Mouse (Mus musculus) right cerebral cortex, adult 18-20 months (tissue): ENCODE data around the gene Inpp4b.

Experiments
- DNase-seq: peaks from one replicate; pipeline ENCODE4 v3.0.0; 2022; ENCODE audit warnings: mixed read lengths

Inpp4b gene

GRCm38 (mm10) chr8:81478674-81479073, 136.3 kb downstream of the Inpp4b start:
- peak; percentile 3 for DNase-seq

- DNase-seq, result no peak
Observed at GRCm38 (mm10) chr8:81483834-81484233, 141.5 kb downstream of the Inpp4b start.

- DNase-seq, result no peak
Observed at GRCm38 (mm10) chr8:81485626-81486025, 143.3 kb downstream of the Inpp4b start.

- DNase-seq, result no peak
Observed at GRCm38 (mm10) chr8:81489894-81490661, 147.7 kb downstream of the Inpp4b start.

GRCm38 (mm10) chr8:81491097-81491705, 148.8 kb downstream of the Inpp4b start:
- DNase-seq, result no peak

GRCm38 (mm10) chr8:81491706-81492204, 149.4 kb downstream of the Inpp4b start:
- DNase-seq, result no peak

GRCm38 (mm10) chr8:81494823-81495222, 152.5 kb downstream of the Inpp4b start:
- no peak for DNase-seq

- no peak for DNase-seq
Observed at GRCm38 (mm10) chr8:81497646-81498045, 155.3 kb downstream of the Inpp4b start.

- no peak for DNase-seq
Observed at GRCm38 (mm10) chr8:81502216-81502615, 159.9 kb downstream of the Inpp4b start.

- DNase-seq, result no peak
Observed at GRCm38 (mm10) chr8:81502982-81503381, 160.6 kb downstream of the Inpp4b start.

GRCm38 (mm10) chr8:81512826-81513225, 170.5 kb downstream of the Inpp4b start:
- DNase-seq, result no peak

- no peak for DNase-seq
Observed at GRCm38 (mm10) chr8:81514425-81514824, 172.1 kb downstream of the Inpp4b start.

- DNase-seq, result no peak
Observed at GRCm38 (mm10) chr8:81522085-81522484, 179.7 kb downstream of the Inpp4b start.

- DNase-seq, result no peak
Observed at GRCm38 (mm10) chr8:81524561-81524960, 182.2 kb downstream of the Inpp4b start.

- no peak for DNase-seq
Observed at GRCm38 (mm10) chr8:81527661-81528060, 185.3 kb downstream of the Inpp4b start.

GRCm38 (mm10) chr8:81538310-81538709, 196.0 kb downstream of the Inpp4b start:
- DNase-seq, result no peak

GRCm38 (mm10) chr8:81558550-81558949, 216.2 kb downstream of the Inpp4b start:
- no peak for DNase-seq

- DNase-seq, result no peak
Observed at GRCm38 (mm10) chr8:81562405-81562804, 220.0 kb downstream of the Inpp4b start.

- no peak for DNase-seq
Observed at GRCm38 (mm10) chr8:81565484-81565883, 223.1 kb downstream of the Inpp4b start.

GRCm38 (mm10) chr8:81572319-81573104, 230.2 kb downstream of the Inpp4b start:
- no peak for DNase-seq

GRCm38 (mm10) chr8:81575268-81575917, 233.0 kb downstream of the Inpp4b start:
- DNase-seq, result no peak

- no peak for DNase-seq
Observed at GRCm38 (mm10) chr8:81578951-81579350, 236.6 kb downstream of the Inpp4b start.
